Mouse (Mus musculus): ENCODE results near the gene Sept12. TPM values are rescaled to one million over a fixed set of nuclear protein-coding genes. Genes with fewer than 3 reads are reported as not detected.

The Sept12 gene
- polyA plus RNA-seq, 1 experiment from 2014 or later, result not detected

DNA sequence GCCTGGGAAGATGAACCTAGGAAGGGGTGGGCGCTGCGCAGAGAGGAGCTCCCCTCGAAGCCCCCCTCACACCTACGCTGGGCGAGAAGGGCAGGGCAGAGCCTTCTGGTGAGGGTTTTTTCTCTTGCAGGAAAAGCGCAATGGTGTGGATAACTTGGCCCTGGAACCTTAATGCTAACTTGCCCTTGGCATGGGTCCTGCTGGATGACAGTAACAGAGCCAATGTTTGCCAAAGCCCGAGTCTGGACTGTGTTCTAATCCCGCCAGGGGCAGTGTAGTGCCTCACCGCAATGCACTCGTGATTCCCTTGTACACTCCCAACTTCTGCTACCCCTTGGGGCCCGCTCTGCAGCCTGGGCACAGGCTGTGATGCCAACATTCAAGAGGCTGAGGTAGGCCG lies 10.4 kb upstream of the Sept12 start:
- no peak overlapping the region for H3K4me3 ChIP-seq (replicated peaks)
- 87% methylated on average over 12 of the region's 12 CpGs for WGBS
- H3K4me2 ChIP-seq, result no peak overlapping the region
- H3K27ac ChIP-seq (replicated peaks), result no peak overlapping the region
- H3K36me3 ChIP-seq, result peaks cover 21% of the 10 kb centered on the region
- no peak overlapping the region for H3K9ac ChIP-seq (replicated peaks)
- no peaks in the 10 kb centered on the region for H3K27me3 ChIP-seq (replicated peaks)
- H3K4me1 ChIP-seq, result peaks cover 20% of the 10 kb centered on the region
- no peak for ATAC-seq (ENCODE audit: low FRiP score)
- H3K9me3 ChIP-seq (replicated peaks), result no peaks in the 10 kb centered on the region

DNA sequence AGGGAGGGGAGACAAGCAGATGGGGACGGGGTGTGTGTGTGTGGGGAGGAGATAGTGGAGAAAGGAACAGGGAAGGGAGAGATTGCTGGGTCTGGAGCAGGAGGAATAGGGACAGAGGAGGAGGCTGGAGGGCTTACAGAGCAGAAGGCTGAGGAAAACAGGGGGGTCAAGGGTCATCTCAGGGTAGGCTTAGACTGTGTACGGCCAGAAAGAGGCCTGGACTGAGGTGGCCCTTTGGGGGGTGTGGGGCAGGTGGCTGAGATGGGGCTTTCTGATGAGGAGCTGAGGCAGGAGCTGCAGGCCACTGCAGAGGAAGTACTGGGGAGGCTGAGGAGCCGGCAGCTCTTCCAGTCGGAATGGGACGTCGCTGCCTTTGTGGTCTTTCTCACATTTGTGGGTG lies 9.8 kb upstream of the Sept12 start:
- H3K27ac ChIP-seq (replicated peaks), result no peak overlapping the region
- ATAC-seq (ENCODE audit: low FRiP score), result no peak
- no peaks in the 10 kb centered on the region for H3K9me3 ChIP-seq (replicated peaks)
- no peaks in the 10 kb centered on the region for H3K27me3 ChIP-seq (replicated peaks)
- peaks cover 21% of the 10 kb centered on the region for H3K36me3 ChIP-seq
- no peak overlapping the region for H3K9ac ChIP-seq (replicated peaks)
- H3K4me3 ChIP-seq (replicated peaks), result no peak overlapping the region
- peaks cover 16% of the 10 kb centered on the region for H3K4me1 ChIP-seq
- no peak overlapping the region for H3K4me2 ChIP-seq
- 53% methylated on average over 6 of the region's 6 CpGs for WGBS

DNA sequence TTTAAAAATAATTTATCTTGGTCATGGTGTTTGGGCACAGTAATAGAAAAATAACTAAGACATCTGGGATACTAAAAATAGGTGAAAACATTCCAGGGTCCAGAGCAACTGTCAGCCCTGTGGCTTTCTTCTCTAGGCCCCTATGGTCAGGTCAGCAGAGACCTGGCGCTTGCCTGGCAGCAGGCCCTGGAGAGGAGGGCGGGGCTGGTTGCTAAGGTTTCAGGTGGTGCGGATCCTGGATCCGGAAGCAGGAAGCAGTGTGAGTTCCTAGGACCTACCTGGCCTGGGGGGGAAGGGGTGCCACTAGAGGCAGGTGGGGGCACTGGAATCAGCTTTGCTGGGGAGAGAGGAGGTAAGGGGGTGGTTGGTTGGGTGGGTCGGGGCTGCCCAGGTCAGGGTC lies 9.4 kb upstream of the Sept12 start, which contains the start of gene Smim22:
Gene Smim22, plus strand, starts transcription at position 222 of the 400 bp plus-strand sequence.
- 68% methylated on average over 5 of the region's 5 CpGs for WGBS

DNA sequence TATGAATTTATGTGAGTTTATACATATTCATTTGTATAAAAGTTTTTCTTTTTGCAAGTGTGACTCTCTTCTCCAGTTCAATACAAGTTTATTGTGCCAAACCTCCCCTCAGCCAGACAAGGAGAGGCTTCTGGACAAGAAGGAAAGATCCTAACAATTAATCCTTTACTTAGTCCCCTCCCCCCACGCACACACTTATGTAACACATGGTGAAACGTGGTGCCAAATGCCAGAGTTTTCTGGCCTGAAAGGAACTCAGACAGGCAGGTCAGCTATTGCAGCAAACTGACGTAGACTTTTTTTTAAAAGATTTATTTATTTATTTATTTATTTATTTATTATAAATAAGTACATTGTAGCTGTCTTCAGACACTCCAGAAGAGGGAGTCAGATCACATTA lies 3.0 kb upstream of the Sept12 start:
- Histone ChIP-seq H3K9me3 (replicated peaks) (no peaks in the 10 kb centered on the region), H3K27me3 (replicated peaks) (no peaks in the 10 kb centered on the region), H3K4me3 (replicated peaks) (no peak overlapping the region), H3K36me3 (no peaks in the 10 kb centered on the region), H3K4me2 (no peak overlapping the region), H3K9ac (replicated peaks) (no peak overlapping the region), H3K27ac (replicated peaks) (no peak overlapping the region), H3K4me1 (no peaks in the 10 kb centered on the region)
- 82% methylated on average over 3 of the region's 3 CpGs for WGBS
- no peak for ATAC-seq (ENCODE audit: low FRiP score)

More for the DNA sequence above, 9.4 kb upstream of the Sept12 start, which contains the start of gene Smim22:
- H3K4me1 ChIP-seq, result peaks cover 12% of the 10 kb centered on the region
- no peaks in the 10 kb centered on the region for H3K9me3 ChIP-seq (replicated peaks)
- ATAC-seq (ENCODE audit: low FRiP score), result no peak
- H3K27ac ChIP-seq (replicated peaks), result no peak within 1 kb of the TSS
- peaks cover 21% of the 10 kb centered on the region for H3K36me3 ChIP-seq
- no peak within 1 kb of the TSS for H3K4me2 ChIP-seq
- H3K4me3 ChIP-seq (replicated peaks), result no peak within 1 kb of the TSS
- H3K9ac ChIP-seq (replicated peaks), result no peak within 1 kb of the TSS
- H3K27me3 ChIP-seq (replicated peaks), result no peaks in the 10 kb centered on the region

DNA sequence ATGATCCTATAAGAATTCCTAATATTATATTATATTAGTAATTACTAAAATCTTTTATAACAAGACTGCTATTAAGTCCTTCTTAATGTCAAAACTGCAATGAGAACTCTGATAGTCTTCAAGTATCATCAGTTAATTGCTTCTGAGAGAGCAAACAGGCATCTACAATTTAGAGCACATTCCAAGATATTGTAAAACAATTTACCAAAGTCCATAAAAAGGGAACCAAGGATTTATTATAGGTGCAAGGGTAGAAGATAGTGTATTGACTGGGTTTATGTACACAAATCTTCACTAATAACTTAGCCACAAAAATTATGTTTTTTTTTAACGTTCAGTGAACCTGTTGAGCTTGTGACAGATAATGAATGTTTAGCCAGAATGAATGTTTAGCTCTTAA lies 1.3 kb upstream of the Sept12 start:
- H3K9me3 ChIP-seq (replicated peaks), result no peaks in the 10 kb centered on the region
- no peak overlapping the region for H3K4me3 ChIP-seq (replicated peaks)
- H3K27ac ChIP-seq (replicated peaks), result no peak overlapping the region
- H3K27me3 ChIP-seq (replicated peaks), result no peaks in the 10 kb centered on the region
- H3K36me3 ChIP-seq, result no peaks in the 10 kb centered on the region
- 80% methylated on average over 1 of the region's 1 CpGs for WGBS
- no peak overlapping the region for H3K9ac ChIP-seq (replicated peaks)
- no peak for ATAC-seq (ENCODE audit: low FRiP score)
- H3K4me1 ChIP-seq, result no peaks in the 10 kb centered on the region
- H3K4me2 ChIP-seq, result no peak overlapping the region

DNA sequence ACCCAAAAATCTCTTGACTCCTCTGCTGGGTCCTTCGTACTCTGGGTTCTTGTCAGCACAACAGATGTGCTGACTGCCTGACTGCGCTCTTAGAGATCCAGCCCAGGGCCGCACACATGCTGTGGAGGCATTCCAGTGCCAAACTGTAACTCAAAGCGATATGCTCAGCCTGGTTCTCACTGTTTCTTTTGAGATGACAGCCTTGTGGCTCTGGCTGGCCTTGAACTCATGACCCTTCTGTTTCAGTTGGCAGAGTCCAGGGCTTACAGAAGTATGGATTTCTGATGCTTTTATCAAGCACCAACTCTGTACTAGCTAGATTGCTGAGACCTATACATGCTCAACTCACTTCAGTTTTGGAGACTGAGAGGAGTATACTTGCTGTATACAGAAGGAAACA lies 4.4 kb downstream of the Sept12 start:
- no peaks in the 10 kb centered on the region for H3K27me3 ChIP-seq (replicated peaks)
- 76% methylated on average over 4 of the region's 4 CpGs for WGBS

DNA sequence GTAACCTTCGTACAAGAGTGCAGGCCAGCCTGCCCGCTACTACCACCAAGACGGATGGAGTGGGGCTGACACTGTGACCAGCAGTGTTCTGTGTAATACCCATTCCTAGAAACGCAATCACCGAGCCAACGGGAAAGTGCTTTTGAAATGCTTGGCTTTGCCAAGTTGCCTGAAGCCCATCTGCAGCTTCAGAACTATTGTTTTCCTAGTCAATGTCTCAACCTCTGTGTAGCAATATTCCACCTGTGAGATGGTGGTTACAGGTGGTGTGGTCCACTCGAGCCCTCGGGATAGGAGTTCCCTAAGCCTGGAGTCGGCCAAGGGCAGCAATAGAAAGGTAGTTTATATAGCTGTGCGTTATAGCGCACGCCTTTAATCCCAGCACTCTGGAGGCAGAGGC lies 12.9 kb downstream of the Sept12 start:
- 96% methylated on average over 12 of the region's 12 CpGs for WGBS
- Histone ChIP-seq H3K27me3 (replicated peaks) (no peaks in the 10 kb centered on the region), H3K27ac (replicated peaks) (no peak overlapping the region), H3K36me3 (no peaks in the 10 kb centered on the region), H3K4me3 (replicated peaks) (no peak overlapping the region), H3K4me1 (no peaks in the 10 kb centered on the region), H3K4me2 (no peak overlapping the region), H3K9me3 (replicated peaks) (no peaks in the 10 kb centered on the region), H3K9ac (replicated peaks) (no peak overlapping the region)
- ATAC-seq (ENCODE audit: low FRiP score), result no peak

More for the DNA sequence above, 4.4 kb downstream of the Sept12 start:
- Histone ChIP-seq H3K4me1 (no peaks in the 10 kb centered on the region), H3K4me3 (replicated peaks) (no peak overlapping the region), H3K9me3 (replicated peaks) (no peaks in the 10 kb centered on the region), H3K36me3 (no peaks in the 10 kb centered on the region), H3K27ac (replicated peaks) (no peak overlapping the region), H3K4me2 (no peak overlapping the region), H3K9ac (replicated peaks) (no peak overlapping the region)
- ATAC-seq (ENCODE audit: low FRiP score), result no peak

DNA sequence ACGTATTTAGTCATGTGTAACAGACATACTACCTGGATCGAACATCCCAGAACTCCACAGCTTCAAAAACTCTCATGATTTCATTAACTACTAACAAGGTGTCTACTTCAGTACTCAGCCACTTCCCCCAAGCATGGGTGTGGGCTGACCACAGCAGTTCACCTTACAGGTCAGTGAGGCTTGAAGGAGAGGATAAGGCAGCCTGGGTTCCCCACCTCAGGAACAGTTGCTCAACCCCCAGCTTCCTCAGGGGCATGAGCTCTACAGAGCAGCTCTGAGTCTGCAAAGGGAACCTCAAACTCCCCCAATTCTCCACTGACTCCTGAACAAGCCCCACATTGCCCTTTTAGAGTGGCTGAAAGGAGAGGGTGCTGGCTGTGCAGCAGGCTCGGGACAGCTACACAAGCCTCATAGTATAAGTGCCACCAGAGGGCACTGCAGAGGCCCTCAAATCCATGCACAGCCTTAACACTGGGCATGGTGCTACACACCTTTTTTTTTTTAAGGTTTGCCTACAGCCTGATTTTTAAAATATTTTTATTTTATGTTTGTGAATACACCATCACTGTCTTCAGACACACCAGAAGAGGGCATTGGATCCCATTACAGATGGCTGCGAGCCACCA lies 17.8 kb downstream of the Sept12 start:
- H3K27me3 ChIP-seq (replicated peaks), result no peaks in the 10 kb centered on the region
- no peak overlapping the region for H3K9ac ChIP-seq (replicated peaks)
- H3K4me3 ChIP-seq (replicated peaks), result no peak overlapping the region
- H3K9me3 ChIP-seq (replicated peaks), result no peaks in the 10 kb centered on the region
- no peaks in the 10 kb centered on the region for H3K4me1 ChIP-seq
- ATAC-seq (ENCODE audit: low FRiP score), result peak; percentile 53; the same call in 1 of the 2 replicates
- H3K27ac ChIP-seq (replicated peaks), result no peak overlapping the region
- H3K36me3 ChIP-seq, result no peaks in the 10 kb centered on the region
- no peak overlapping the region for H3K4me2 ChIP-seq
- WGBS, result 77% methylated on average over 4 of the region's 4 CpGs

DNA sequence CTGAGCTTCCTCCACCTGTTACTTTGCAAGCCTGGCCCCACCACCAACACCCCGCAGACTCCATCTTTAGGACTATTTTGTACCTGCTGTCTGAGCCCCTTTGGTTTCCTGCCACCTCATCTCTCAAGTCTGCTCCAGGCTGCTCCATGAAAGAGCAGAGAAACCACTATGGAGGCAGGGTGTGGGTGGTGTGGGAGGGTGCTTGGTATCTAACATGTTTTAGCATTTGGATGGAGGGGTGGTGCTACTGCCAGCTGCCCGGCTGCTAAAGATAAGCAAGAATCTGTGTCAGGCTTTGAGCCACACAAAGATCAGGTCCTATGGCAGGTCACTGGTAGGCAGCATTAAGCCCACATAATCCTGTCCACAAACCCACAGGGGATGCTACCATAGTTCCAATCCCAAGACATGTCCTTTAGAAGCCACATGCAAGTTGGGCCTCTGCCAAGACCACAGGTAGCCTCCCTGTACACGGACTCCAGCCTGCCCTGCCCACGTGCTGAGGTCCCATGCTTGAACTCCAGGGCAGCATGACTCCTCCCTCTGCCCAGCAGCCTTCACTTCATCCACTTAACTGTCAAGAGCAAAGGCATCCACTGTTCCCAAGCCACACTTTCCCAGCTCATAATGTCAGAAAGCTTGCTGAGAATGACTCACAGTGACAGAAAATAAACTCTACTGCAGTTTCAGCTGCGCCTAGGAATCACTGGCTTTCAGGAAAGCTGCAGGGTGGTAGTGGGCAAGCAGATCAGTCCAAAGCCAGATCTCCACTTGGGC lies 19.2 kb downstream of the Sept12 start:
- Histone ChIP-seq H3K27me3 (replicated peaks) (no peaks in the 10 kb centered on the region), H3K27ac (replicated peaks) (no peak overlapping the region), H3K4me2 (no peak overlapping the region), H3K9me3 (replicated peaks) (no peaks in the 10 kb centered on the region), H3K9ac (replicated peaks) (no peak overlapping the region), H3K4me3 (replicated peaks) (no peak overlapping the region), H3K4me1 (no peaks in the 10 kb centered on the region), H3K36me3 (no peaks in the 10 kb centered on the region)
- 68% methylated on average over 5 of the region's 5 CpGs for WGBS
- no peak for ATAC-seq (ENCODE audit: low FRiP score)

DNA sequence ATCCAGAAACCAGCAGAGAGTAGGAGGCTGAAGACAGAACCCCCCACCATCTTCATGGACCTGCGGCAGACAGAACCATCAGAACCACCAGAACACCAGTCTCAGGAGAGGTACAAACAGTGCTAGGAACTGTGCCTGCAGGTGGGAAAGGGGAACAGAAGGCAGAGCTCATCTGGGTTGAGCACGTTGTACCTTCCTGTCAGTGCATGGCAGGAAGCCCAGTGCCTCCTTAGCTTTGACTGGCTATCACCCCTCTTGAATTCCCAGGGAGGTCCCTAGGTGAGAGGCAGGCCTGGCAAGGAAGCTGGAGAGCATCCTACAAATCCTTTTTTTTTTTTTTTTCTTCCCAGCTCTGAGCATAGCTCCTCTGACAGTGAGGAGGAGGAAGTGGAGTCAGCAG lies 21.5 kb downstream of the Sept12 start:
- Histone ChIP-seq H3K27ac (replicated peaks) (no peak overlapping the region), H3K27me3 (replicated peaks) (no peaks in the 10 kb centered on the region), H3K4me1 (no peaks in the 10 kb centered on the region), H3K4me2 (no peak overlapping the region), H3K4me3 (replicated peaks) (no peak overlapping the region), H3K9me3 (replicated peaks) (no peaks in the 10 kb centered on the region), H3K9ac (replicated peaks) (no peak overlapping the region), H3K36me3 (peaks cover 4% of the 10 kb centered on the region; the same call in 1 of the 2 replicates)
- no peak for ATAC-seq (ENCODE audit: low FRiP score)
- WGBS, result 84% methylated on average over 2 of the region's 2 CpGs

DNA sequence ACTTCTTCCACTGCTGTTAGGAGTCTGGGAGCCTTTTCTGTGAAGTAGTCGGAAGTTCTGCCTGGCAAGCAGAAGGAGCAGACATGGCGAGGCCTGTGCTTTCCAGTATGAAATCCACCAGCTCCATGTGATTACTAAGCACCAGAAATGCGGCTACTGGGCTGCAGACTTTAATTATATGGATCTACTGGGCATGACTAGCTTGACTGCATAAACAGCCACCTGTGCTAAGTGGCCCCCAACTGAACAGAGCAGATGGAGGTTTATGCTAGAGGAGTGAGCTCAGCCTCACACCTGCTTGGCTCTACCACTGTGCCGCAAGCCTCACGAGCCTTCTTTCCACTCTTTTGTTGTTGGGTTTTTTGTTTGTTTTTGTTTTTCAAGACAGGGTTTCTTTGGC lies 23.1 kb downstream of the Sept12 start:
- no peaks in the 10 kb centered on the region for H3K9me3 ChIP-seq (replicated peaks)
- H3K4me2 ChIP-seq, result no peak overlapping the region
- H3K4me3 ChIP-seq (replicated peaks), result no peak overlapping the region
- no peak for ATAC-seq (ENCODE audit: low FRiP score)
- H3K9ac ChIP-seq (replicated peaks), result no peak overlapping the region
- no peaks in the 10 kb centered on the region for H3K27me3 ChIP-seq (replicated peaks)
- 74% methylated on average over 5 of the region's 5 CpGs for WGBS
- H3K4me1 ChIP-seq, result no peaks in the 10 kb centered on the region
- H3K36me3 ChIP-seq, result peaks cover 7% of the 10 kb centered on the region
- no peak overlapping the region for H3K27ac ChIP-seq (replicated peaks)

DNA sequence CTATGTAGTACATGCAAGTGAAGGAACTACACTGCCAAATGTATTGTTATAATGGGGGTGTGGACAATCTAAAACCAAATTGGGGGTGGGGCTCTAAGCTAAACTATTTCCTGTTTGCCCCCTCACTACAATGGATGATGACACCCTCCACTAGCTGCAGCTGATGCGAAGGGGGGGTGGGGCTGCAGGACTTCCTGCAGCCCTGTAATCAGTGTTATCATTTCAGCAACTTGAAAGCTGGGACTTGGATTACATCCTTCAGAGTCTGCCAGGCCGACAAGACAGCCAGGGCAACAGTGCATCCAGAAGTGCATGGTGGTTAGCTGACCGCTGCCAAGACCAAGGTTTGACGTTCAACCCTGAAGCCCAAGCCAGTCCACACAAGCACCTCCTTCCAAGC lies 26.0 kb downstream of the Sept12 start:
- H3K27me3 ChIP-seq (replicated peaks), result no peaks in the 10 kb centered on the region
- ATAC-seq (ENCODE audit: low FRiP score), result no peak
- WGBS, result 84% methylated on average over 4 of the region's 4 CpGs

More for the DNA sequence above, 26.0 kb downstream of the Sept12 start:
- H3K4me3 ChIP-seq (replicated peaks), result no peak overlapping the region
- H3K4me2 ChIP-seq, result no peak overlapping the region
- no peaks in the 10 kb centered on the region for H3K4me1 ChIP-seq
- H3K36me3 ChIP-seq, result peaks cover 24% of the 10 kb centered on the region
- H3K9me3 ChIP-seq (replicated peaks), result no peaks in the 10 kb centered on the region
- no peak overlapping the region for H3K9ac ChIP-seq (replicated peaks)
- H3K27ac ChIP-seq (replicated peaks), result no peak overlapping the region
